Mouse (Mus musculus) lung, postnatal 10 days (tissue): ENCODE results near the gene Ifnar1.
A peak's percentile ranks its signal among the peaks of the same experiment; 100 is the strongest.

ENCODE experiments used
- DNase-seq: peaks from one replicate; pipeline ENCODE4 v3.0.0; 2021

Ifnar1 gene

DNA sequence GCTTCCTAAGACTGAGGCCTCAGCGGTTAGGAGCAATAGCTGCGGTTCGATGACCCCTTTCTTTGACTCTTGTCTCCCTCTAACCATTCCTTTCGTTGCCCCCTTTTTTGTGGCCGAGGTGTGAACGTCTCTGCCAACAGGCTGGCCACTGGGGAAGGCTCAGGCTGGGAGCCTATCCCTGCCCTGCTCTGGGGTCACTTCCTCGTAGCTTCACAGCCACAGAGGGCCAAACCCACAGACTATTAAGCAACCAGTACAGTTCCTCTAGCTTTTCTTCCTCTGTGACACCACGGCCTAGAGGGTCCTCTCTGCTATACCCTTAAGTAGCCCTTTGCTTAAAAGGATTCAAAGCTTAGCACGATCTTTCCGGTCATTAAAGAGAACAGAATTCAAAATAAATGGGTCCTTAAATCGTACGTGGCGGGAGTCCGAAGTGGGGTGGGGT, 61.4 kb downstream of the Ifnar1 start:
- DNase-seq = peak; percentile 56

DNA sequence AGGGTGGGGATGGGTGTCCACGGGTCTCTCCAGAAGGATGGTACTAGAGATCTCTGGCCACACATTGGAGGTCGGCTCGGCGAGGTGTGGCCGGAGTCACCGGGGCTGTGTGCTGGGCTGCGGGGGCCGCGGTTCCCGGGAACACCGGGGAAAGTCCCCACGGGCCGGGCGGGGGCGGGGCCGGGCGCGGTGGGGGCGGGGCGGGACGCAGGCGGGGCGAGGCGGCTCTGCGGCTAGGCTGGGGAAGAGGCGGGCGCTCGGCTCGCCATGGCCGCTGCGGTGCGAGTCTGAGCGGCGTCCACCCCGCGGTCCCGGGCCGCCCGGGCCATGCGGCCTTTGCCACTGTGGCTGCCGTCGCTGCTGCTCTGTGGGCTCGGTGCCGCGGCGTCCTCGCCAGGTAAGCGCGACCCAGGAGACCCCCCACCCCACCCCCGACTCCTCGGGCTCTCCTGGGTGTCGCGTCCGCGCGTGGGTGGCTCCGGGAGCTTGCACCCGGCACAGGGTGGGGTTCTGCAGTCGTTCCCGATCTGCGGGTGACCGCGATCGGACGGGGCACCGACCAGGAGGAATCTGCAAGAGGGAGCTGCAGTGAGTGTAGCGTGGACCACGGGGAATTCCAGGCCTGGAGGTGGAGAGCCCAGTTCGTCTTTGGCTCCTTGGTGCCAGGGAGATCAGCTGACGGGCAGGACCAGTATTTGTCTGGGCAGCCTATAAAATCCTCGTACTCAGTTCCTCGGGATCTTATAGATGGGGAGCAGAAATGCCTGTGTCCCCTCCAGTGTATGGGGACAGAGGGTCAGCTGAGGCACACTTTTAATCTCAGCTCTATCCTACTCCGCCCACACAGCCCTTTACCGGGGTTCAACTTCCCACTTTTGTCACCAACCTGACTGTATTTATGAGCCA, 62.1 kb downstream of the Ifnar1 start, which contains the start of gene Ifngr2:
Gene Ifngr2 (plus strand): TSS at position 237 of the 906 bp plus-strand sequence.
- peak; percentile 69 for DNase-seq

- DNase-seq = no peak
Measured at GRCm38 (mm10) chr16:91547974-91548373, 62.9 kb downstream of the Ifnar1 start.

DNA sequence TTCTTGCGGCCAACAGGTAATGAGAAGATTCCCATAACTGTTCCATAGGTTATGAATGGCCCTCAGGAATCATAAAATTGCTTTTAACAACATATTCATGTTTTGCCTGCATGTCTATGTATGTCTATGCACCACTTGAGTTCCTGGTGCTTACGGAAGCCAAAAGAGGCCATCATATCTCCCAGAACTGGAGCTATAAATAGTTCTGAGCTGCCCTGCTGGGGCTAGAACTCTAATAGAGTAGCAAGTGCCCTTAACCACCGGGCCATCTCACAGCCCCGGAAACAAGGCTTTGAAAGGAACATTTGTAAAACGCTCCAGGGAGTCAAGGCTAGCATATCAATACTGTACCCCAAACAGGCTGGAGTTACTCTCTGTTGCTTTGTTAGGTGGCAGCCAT, 63.5 kb downstream of the Ifnar1 start:
- no peak for DNase-seq

- no peak for DNase-seq
Measured at GRCm38 (mm10) chr16:91548996-91549395, 64.0 kb downstream of the Ifnar1 start.

DNA sequence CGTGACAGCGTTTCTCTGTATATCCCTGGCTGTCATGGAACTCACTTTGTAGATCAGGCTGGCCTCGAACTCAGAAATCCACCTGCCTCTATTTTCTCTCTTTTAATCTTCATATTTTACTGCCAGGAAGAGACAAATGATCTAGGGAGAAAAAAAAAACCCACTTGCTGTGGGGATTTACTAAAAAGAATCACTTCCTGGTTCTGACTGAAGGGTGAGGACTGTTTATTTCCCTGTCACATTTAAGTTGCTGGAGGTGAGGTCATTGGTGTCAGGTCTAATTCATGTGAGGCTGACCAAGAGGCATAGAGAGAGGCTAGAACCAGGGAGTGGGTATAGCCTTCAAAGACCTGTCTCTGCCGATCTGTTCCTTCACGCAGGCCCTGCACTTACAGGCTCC, 64.6 kb downstream of the Ifnar1 start:
- no peak for DNase-seq

GRCm38 (mm10) chr16:91551081-91551524, 66.1 kb downstream of the Ifnar1 start:
- DNase-seq = no peak

DNA sequence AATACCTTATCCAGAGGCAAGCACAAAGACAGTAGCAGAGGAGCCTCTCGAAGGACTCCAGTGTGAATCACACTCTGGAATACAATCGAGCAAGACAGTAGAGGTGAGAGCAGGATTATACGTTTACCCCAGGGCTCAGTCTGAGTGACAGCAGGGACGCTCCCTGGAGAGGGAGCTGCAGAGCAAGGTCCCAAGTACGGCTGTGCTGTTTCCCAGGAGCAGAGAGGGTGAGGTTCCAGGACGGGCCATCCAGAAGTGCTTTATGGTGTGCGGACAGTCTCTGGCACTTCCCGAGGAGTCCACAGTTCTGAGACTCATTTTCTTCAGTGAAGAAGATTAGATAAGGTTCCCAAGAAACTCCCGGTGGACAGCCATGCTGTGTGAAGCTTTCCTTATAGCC, 67.0 kb downstream of the Ifnar1 start:
- DNase-seq = no peak

DNA sequence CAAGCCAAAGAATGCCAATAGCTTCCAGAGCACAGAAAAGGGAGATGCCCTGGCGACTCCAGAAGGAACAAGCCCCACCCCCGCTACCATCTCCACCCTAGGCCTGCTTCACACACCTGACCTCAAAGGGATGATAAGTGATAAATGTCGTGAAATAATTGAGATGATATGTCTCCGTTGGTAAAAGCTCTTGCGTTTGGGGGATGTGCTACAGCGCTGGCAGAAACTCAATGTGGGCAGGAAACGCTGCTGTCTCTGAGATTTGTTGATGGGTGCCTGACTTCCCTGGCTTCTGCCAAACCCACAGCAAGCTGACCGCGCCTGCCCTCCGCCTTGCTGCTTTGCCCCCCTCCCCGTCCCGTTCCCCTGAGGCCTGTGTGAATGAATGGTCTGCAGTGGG, 68.6 kb downstream of the Ifnar1 start:
- DNase-seq = peak; percentile 87

DNA sequence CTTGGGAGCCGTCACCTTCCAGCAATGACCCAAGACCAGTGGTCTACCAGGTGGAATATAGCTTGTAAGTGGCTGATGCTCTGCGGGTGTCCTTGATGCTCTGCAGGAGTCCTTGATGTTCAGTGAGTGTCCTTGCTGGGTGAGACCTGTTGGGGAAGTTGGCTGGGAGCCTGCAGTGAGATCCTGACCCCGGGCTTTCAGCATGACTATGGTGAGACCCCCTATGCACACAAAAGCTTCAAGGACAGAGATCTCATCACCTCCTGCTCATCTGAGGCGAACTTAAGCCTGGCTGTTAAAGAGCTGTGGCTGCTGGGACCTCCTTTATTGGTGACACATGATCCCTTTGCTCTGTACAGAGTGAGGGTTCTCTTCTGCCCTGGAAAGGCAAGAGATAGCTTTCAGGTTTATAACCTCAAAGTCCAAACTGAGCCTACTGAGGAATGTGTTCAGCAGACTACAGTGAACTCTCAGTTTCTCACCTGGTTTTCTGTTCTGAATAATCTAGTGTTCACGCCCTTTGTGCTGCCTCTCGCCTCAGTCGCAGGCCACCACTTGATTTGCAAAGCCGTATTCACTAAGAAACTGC, 70.1 kb downstream of the Ifnar1 start:
- DNase-seq = no peak

GRCm38 (mm10) chr16:91556659-91557058, 71.6 kb downstream of the Ifnar1 start:
- DNase-seq = no peak
